Mouse (Mus musculus) heart, embryonic 15.5 days (tissue): ENCODE results near the gene Gm853. TPM values are rescaled to one million over a fixed set of nuclear protein-coding genes. Genes with fewer than 3 reads are reported as not detected.
"Not testable (repeated sequence)": the region's sequence is repeated elsewhere in the genome, so short reads cannot be mapped to it uniquely, and the experiment has no call there.

Source experiments
- ATAC-seq: fragments of 200-750 bp; cut with Nextera tagmentation; replicated peaks from 2 replicates; pipeline ENCODE4 v1.8.0; 2017; ENCODE audit warnings: low read depth, moderate TSS enrichment; ENCODE audit not compliant: insufficient number of reproducible peaks, insufficient read depth, low FRiP score
- H3K27ac ChIP-seq: fragments of 300-500 bp; sonication (generic); 2 replicates; pipeline ENCODE4 v1.5.1; 2015; ENCODE audit warnings: mild to moderate bottlenecking, inconsistent platforms
- H3K27me3 ChIP-seq: fragments of 300-500 bp; sonication (generic); 2 replicates; pipeline ENCODE4 v1.6.1; 2015; ENCODE audit warnings: inconsistent platforms
- H3K36me3 ChIP-seq: fragments of 300-500 bp; sonication (generic); 2 replicates; pipeline ENCODE4 v1.6.1; 2015; ENCODE audit warnings: mild to moderate bottlenecking, inconsistent platforms
- H3K4me1 ChIP-seq: fragments of 300-500 bp; sonication (generic); replicated peaks from 2 replicates; pipeline ENCODE4 v1.6.1; 2015; ENCODE audit warnings: inconsistent platforms
- H3K4me2 ChIP-seq: fragments of 300-500 bp; sonication (generic); 2 replicates; pipeline ENCODE4 v1.6.1; 2015; ENCODE audit warnings: inconsistent platforms, mild to moderate bottlenecking, moderate library complexity
- H3K4me3 ChIP-seq: fragments of 300-500 bp; sonication (generic); 2 replicates; pipeline ENCODE4 v1.5.1; 2015; ENCODE audit warnings: mild to moderate bottlenecking, inconsistent platforms
- H3K9ac ChIP-seq: fragments of 300-500 bp; sonication (generic); 2 replicates; pipeline ENCODE4 v1.6.1; 2015; ENCODE audit warnings: mild to moderate bottlenecking, inconsistent platforms
- H3K9me3 ChIP-seq: fragments of 300-500 bp; sonication (generic); replicated peaks from 2 replicates; pipeline ENCODE4 v1.6.1; 2016; ENCODE audit warnings: inconsistent platforms
- WGBS: fragments of 180-500 bp; shearing (Covaris S2); methylation state at CpG from one replicate; pipeline ENCODE4 v1.1.7; 2015; ENCODE audit warnings: mixed read lengths; 5-methylcytosine and 5-hydroxymethylcytosine counted together
- polyA plus RNA-seq: library from polyadenylated mRNA; unstranded; fragments of >200 nt; fragmentation: Nextera tagmentation; extraction: Ambion mirVana; gene quantifications from 2 replicates; pipeline ENCODE4 v1.2.1, GENCODE M21; 2015

Gene Gm853
- polyA plus RNA-seq, 1 experiment from 2014 or later = not detected

- peaks cover 7% of the 10 kb centered on the region; the same call in 1 of the 2 replicates for H3K4me1 ChIP-seq
- no peak overlapping the region for H3K27ac ChIP-seq
- no peak overlapping the region for H3K4me3 ChIP-seq
- H3K9ac ChIP-seq = no peak overlapping the region
- no peaks in the 10 kb centered on the region for H3K36me3 ChIP-seq
- no peak overlapping the region for H3K4me2 ChIP-seq
- 37% methylated on average over 7 of the region's 7 CpGs for WGBS
- no peak for ATAC-seq
- H3K9me3 ChIP-seq = no peaks in the 10 kb centered on the region
- peaks cover 3% of the 10 kb centered on the region; the same call in 1 of the 2 replicates for H3K27me3 ChIP-seq
Measured at GRCm38 (mm10) chr4:130251172-130251705, 29.0 kb upstream of the Gm853 start.

- H3K4me1 ChIP-seq = peaks cover 7% of the 10 kb centered on the region; the same call in 1 of the 2 replicates
- H3K9ac ChIP-seq = no peak overlapping the region
- no peaks in the 10 kb centered on the region for H3K27me3 ChIP-seq
- no peak for ATAC-seq
- H3K36me3 ChIP-seq = no peaks in the 10 kb centered on the region
- no peak overlapping the region for H3K4me2 ChIP-seq
- H3K4me3 ChIP-seq = no peak overlapping the region
- 72% methylated on average over 3 of the region's 3 CpGs for WGBS
- no peak overlapping the region for H3K27ac ChIP-seq
- H3K9me3 ChIP-seq = no peaks in the 10 kb centered on the region
Measured at GRCm38 (mm10) chr4:130248636-130249035, 26.4 kb upstream of the Gm853 start.

- no peak overlapping the region for H3K4me2 ChIP-seq
- no peaks in the 10 kb centered on the region for H3K36me3 ChIP-seq
- no peak overlapping the region for H3K4me3 ChIP-seq
- 4% methylated on average over 6 of the region's 6 CpGs for WGBS
- no peaks in the 10 kb centered on the region for H3K27me3 ChIP-seq
- H3K9ac ChIP-seq = no peak overlapping the region
- H3K9me3 ChIP-seq = no peaks in the 10 kb centered on the region
- no peaks in the 10 kb centered on the region for H3K4me1 ChIP-seq
- no peak overlapping the region for H3K27ac ChIP-seq
- no peak for ATAC-seq
Measured at GRCm38 (mm10) chr4:130246132-130246531, 23.9 kb upstream of the Gm853 start.

- Histone ChIP-seq H3K4me3 (no peak overlapping the region), H3K4me2 (no peak overlapping the region), H3K9ac (no peak overlapping the region), H3K4me1 (no peaks in the 10 kb centered on the region), H3K27me3 (no peaks in the 10 kb centered on the region), H3K9me3 (no peaks in the 10 kb centered on the region), H3K27ac (no peak overlapping the region), H3K36me3 (no peaks in the 10 kb centered on the region)
- no peak for ATAC-seq
- 38% methylated on average over 8 of the region's 8 CpGs for WGBS
Measured at GRCm38 (mm10) chr4:130244749-130245148, 22.5 kb upstream of the Gm853 start.

- not testable (repeated sequence) for H3K4me3 ChIP-seq, ATAC-seq, H3K9me3 ChIP-seq, H3K27me3 ChIP-seq, H3K9ac ChIP-seq, H3K27ac ChIP-seq, H3K4me1 ChIP-seq, H3K4me2 ChIP-seq, H3K36me3 ChIP-seq
- WGBS = 74% methylated on average over 1 of the region's 1 CpGs
Measured at GRCm38 (mm10) chr4:130243621-130244020, 21.4 kb upstream of the Gm853 start.

GRCm38 (mm10) chr4:130242956-130243355 is 20.8 kb upstream of the Gm853 start:
- Histone ChIP-seq H3K9ac (no peak overlapping the region), H3K27me3 (no peaks in the 10 kb centered on the region), H3K4me1 (no peaks in the 10 kb centered on the region), H3K4me3 (no peak overlapping the region), H3K36me3 (no peaks in the 10 kb centered on the region), H3K9me3 (no peaks in the 10 kb centered on the region), H3K4me2 (no peak overlapping the region), H3K27ac (no peak overlapping the region)
- 88% methylated on average over 5 of the region's 5 CpGs for WGBS
- ATAC-seq = no peak

- Histone ChIP-seq H3K36me3 (no peaks in the 10 kb centered on the region), H3K4me1 (no peaks in the 10 kb centered on the region), H3K9ac (no peak overlapping the region), H3K4me3 (no peak overlapping the region), H3K27ac (no peak overlapping the region), H3K4me2 (no peak overlapping the region), H3K27me3 (no peaks in the 10 kb centered on the region), H3K9me3 (no peaks in the 10 kb centered on the region)
- 34% methylated on average over 5 of the region's 5 CpGs for WGBS
- no peak for ATAC-seq
Measured at GRCm38 (mm10) chr4:130240695-130241094, 18.5 kb upstream of the Gm853 start.

GRCm38 (mm10) chr4:130237607-130238006 is 15.4 kb upstream of the Gm853 start:
- Histone ChIP-seq H3K4me3 (no peak overlapping the region), H3K4me1 (no peaks in the 10 kb centered on the region), H3K27ac (no peak overlapping the region), H3K9ac (no peak overlapping the region), H3K36me3 (no peaks in the 10 kb centered on the region), H3K27me3 (no peaks in the 10 kb centered on the region), H3K9me3 (no peaks in the 10 kb centered on the region), H3K4me2 (no peak overlapping the region)
- no peak for ATAC-seq
- WGBS = 88% methylated on average over 4 of the region's 4 CpGs

GRCm38 (mm10) chr4:130236361-130236760 is 14.2 kb upstream of the Gm853 start:
- ATAC-seq = no peak

GRCm38 (mm10) chr4:130224071-130224470 is 1.9 kb upstream of the Gm853 start:
- H3K4me3 ChIP-seq = no peak overlapping the region
- H3K4me1 ChIP-seq = no peaks in the 10 kb centered on the region
- no peak for ATAC-seq
- no peaks in the 10 kb centered on the region for H3K9me3 ChIP-seq
- no peak overlapping the region for H3K9ac ChIP-seq
- H3K27ac ChIP-seq = no peak overlapping the region
- 0 out of 2 replicates have a peak, but pooled peaks cover 3% of the 10 kb centered on the region for H3K27me3 ChIP-seq
- no peaks in the 10 kb centered on the region for H3K36me3 ChIP-seq
- no peak overlapping the region for H3K4me2 ChIP-seq

More at GRCm38 (mm10) chr4:130236361-130236760, 14.2 kb upstream of the Gm853 start:
- Histone ChIP-seq H3K36me3 (no peaks in the 10 kb centered on the region), H3K4me2 (no peak overlapping the region), H3K4me1 (no peaks in the 10 kb centered on the region), H3K27ac (no peak overlapping the region), H3K4me3 (no peak overlapping the region), H3K27me3 (no peaks in the 10 kb centered on the region), H3K9ac (no peak overlapping the region), H3K9me3 (no peaks in the 10 kb centered on the region)
- WGBS = 40% methylated on average over 8 of the region's 8 CpGs

- Histone ChIP-seq H3K36me3 (no peaks in the 10 kb centered on the region), H3K9me3 (no peaks in the 10 kb centered on the region), H3K27me3 (no peaks in the 10 kb centered on the region), H3K27ac (no peak overlapping the region), H3K4me3 (no peak overlapping the region), H3K4me2 (no peak overlapping the region), H3K9ac (no peak overlapping the region), H3K4me1 (no peaks in the 10 kb centered on the region)
- no peak for ATAC-seq
- 79% methylated on average over 9 of the region's 9 CpGs for WGBS
Measured at GRCm38 (mm10) chr4:130220176-130220575, 2.0 kb downstream of the Gm853 start.

- no peak for ATAC-seq
- Histone ChIP-seq H3K36me3 (no peaks in the 10 kb centered on the region), H3K4me1 (no peaks in the 10 kb centered on the region), H3K9me3 (no peaks in the 10 kb centered on the region), H3K9ac (no peak overlapping the region), H3K4me3 (no peak overlapping the region), H3K4me2 (no peak overlapping the region), H3K27ac (no peak overlapping the region), H3K27me3 (no peaks in the 10 kb centered on the region)
- 79% methylated on average over 8 of the region's 8 CpGs for WGBS
Measured at GRCm38 (mm10) chr4:130215392-130215791, 6.8 kb downstream of the Gm853 start.
